Mouse (Mus musculus) CH12.LX (cell line): ENCODE data around the gene Pip4k2c. TPM values are rescaled to one million over a fixed set of nuclear protein-coding genes. Genes with fewer than 3 reads are reported as not detected.
A peak's percentile ranks its signal among the peaks of the same experiment; 100 is the strongest.

Experiments
- DNase-seq: peaks from one replicate; pipeline ENCODE4 v3.0.0-alpha.2; 2013; ENCODE audit errors: extremely low read depth
- H3K27ac ChIP-seq: 2 replicates; pipeline ENCODE4 v1.5.1; 2012; ENCODE audit warnings: low read depth, mild to moderate bottlenecking, control low read depth, moderate library complexity; ENCODE audit not compliant: insufficient read depth
- H3K27me3 ChIP-seq: replicated peaks from 2 replicates; pipeline ENCODE3; 2012; ENCODE audit warnings: inconsistent platforms
- H3K36me3 ChIP-seq, 2 experiments: replicated peaks in 1 of 2; 2 replicates each; pipeline versions ENCODE3 to v1.6.1; 2012; ENCODE audit warnings: inconsistent platforms in 1 of 2, low read length in 1 of 2, mild to moderate bottlenecking in 1 of 2, mixed read lengths in 1 of 2, moderate library complexity in 1 of 2; ENCODE audit not compliant: control insufficient read depth in 1 of 2, insufficient read depth in 1 of 2
- H3K4me1 ChIP-seq, 2 experiments: 2 replicates each; pipeline ENCODE4 v1.6.1; 2012; ENCODE audit warnings: inconsistent platforms in 1 of 2, moderate library complexity in 1 of 2; ENCODE audit not compliant: insufficient read depth in 2 of 2, control insufficient read depth in 1 of 2
- H3K4me2 ChIP-seq: 2 replicates; pipeline ENCODE4 v1.6.1; 2012; ENCODE audit warnings: low read depth, mild to moderate bottlenecking, control low read depth; ENCODE audit not compliant: poor library complexity, insufficient read depth, severe bottlenecking
- H3K4me3 ChIP-seq, 3 experiments: fragments of 150-350 bp in 1 of 3; sonication (generic) in 1 of 3; replicated peaks in 1 of 3; 2 replicates each; pipeline versions ENCODE3 to v1.5.1; 2011 to 2012; ENCODE audit warnings: low read depth in 2 of 3, low read length in 2 of 3, mild to moderate bottlenecking in 2 of 3, moderate library complexity in 2 of 3, control low read depth in 1 of 3, improper control_type of control experiment in 1 of 3, inconsistent platforms in 1 of 3, mixed read lengths in 1 of 3; ENCODE audit not compliant: poor library complexity in 1 of 3
- H3K79me2 ChIP-seq: replicated peaks from 2 replicates; pipeline ENCODE4 v1.6.1; 2012; ENCODE audit warnings: mild to moderate bottlenecking, moderate library complexity; ENCODE audit not compliant: control insufficient read depth, poor library complexity, insufficient read depth, severe bottlenecking; ENCODE audit errors: extremely low read depth
- H3K9ac ChIP-seq: 2 replicates; pipeline ENCODE4 v1.6.1; 2012; ENCODE audit warnings: low read depth, mild to moderate bottlenecking, control low read depth, moderate library complexity; ENCODE audit not compliant: insufficient read depth
- H3K9me3 ChIP-seq: replicated peaks from 2 replicates; pipeline ENCODE3; 2012; ENCODE audit warnings: low read length, inconsistent platforms, mixed read lengths
- CHD1 ChIP-seq: IDR thresholded peaks from 2 replicates; pipeline ENCODE4 v1.6.1; 2012; ENCODE audit warnings: low read depth, low read length, improper control_type of control experiment, inconsistent platforms
- CTCF ChIP-seq, 2 experiments: IDR thresholded peaks in 1 of 2; conservative IDR thresholded peaks in 1 of 2; 2 replicates each; pipeline ENCODE4 v1.5.1; 2011 to 2012; ENCODE audit warnings: low read depth in 2 of 2, low read length in 2 of 2, improper control_type of control experiment in 1 of 2, inconsistent platforms in 1 of 2, mild to moderate bottlenecking in 1 of 2, moderate library complexity in 1 of 2
- E2F4 ChIP-seq: IDR thresholded peaks from 2 replicates; pipeline ENCODE4 v1.6.1; 2011; ENCODE audit warnings: low read depth, low read length, improper control_type of control experiment; ENCODE audit not compliant: insufficient replicate concordance
- GABPA ChIP-seq: IDR thresholded peaks from 2 replicates; pipeline ENCODE4 v1.6.1; 2012; ENCODE audit warnings: low read depth, low read length, improper control_type of control experiment, inconsistent platforms; ENCODE audit not compliant: insufficient replicate concordance
- JUND ChIP-seq: conservative IDR thresholded peaks from 2 replicates; pipeline ENCODE4 v1.6.1; 2011; ENCODE audit warnings: low read depth, low read length, improper control_type of control experiment
- KAT2A ChIP-seq: IDR thresholded peaks from 2 replicates; pipeline ENCODE4 v1.6.1; 2012; ENCODE audit warnings: low read length, improper control_type of control experiment, inconsistent platforms; ENCODE audit not compliant: insufficient replicate concordance
- MAFK ChIP-seq: IDR thresholded peaks from 2 replicates; pipeline ENCODE4 v1.6.1; 2011; ENCODE audit warnings: low read length, improper control_type of control experiment; ENCODE audit not compliant: insufficient replicate concordance
- MAZ ChIP-seq: IDR thresholded peaks from 2 replicates; pipeline ENCODE4 v1.6.1; 2012; ENCODE audit warnings: low read depth, mild to moderate bottlenecking, inconsistent platforms, low read length, improper control_type of control experiment, moderate library complexity
- MYC ChIP-seq: IDR thresholded peaks from 2 replicates; pipeline ENCODE4 v1.6.1; 2011; ENCODE audit warnings: low read depth, mild to moderate bottlenecking, improper control_type of control experiment, low read length
- POLR2A ChIP-seq: IDR thresholded peaks from 2 replicates; pipeline ENCODE4 v1.6.1; 2011; ENCODE audit warnings: low read depth, mild to moderate bottlenecking, improper control_type of control experiment, low read length
- RAD21 ChIP-seq: IDR thresholded peaks from 2 replicates; pipeline ENCODE4 v1.6.1; 2011; ENCODE audit warnings: low read depth, mild to moderate bottlenecking, low read length, improper control_type of control experiment, moderate library complexity
- RCOR1 ChIP-seq: conservative IDR thresholded peaks from 2 replicates; pipeline ENCODE4 v1.6.1; 2012; ENCODE audit warnings: low read depth, mild to moderate bottlenecking, inconsistent platforms, low read length, improper control_type of control experiment
- SMC3 ChIP-seq: IDR thresholded peaks from 2 replicates; pipeline ENCODE4 v1.6.1; 2011; ENCODE audit warnings: low read depth, low read length, improper control_type of control experiment
- USF2 ChIP-seq: conservative IDR thresholded peaks from 2 replicates; pipeline ENCODE4 v1.6.1; 2011; ENCODE audit warnings: low read depth, low read length, improper control_type of control experiment
- dilution Hi-C: fragments of 300-500 bp; cut with MboI; formaldehyde crosslinking; loops from 2 replicates; pipeline ENCODE4 v1.14.3; 2020; ENCODE audit warnings: low sequenced_read_pairs; ENCODE audit not compliant: extremely low pct_unique_long_range_greater_than_20kb, extremely low pct_ligation_motif_present
- in situ Hi-C: fragments of 300-500 bp; cut with MboI; formaldehyde crosslinking; loops from 3 replicates; pipeline ENCODE4 v1.14.3; 2019; ENCODE audit warnings: low sequenced_read_pairs, low pct_ligation_motif_present, low pct_unique_long_range_greater_than_20kb, mixed read lengths
- polyA plus RNA-seq: library from polyadenylated mRNA; unstranded; fragments of >175 nt; gene quantifications from 2 replicates; pipeline ENCODE4 v1.2.1, GENCODE M21; 2012; ENCODE audit warnings: low read depth; ENCODE audit not compliant: insufficient read length
- total RNA-seq, 2 experiments: library from RNA; depleted of rRNA; stranded (reverse); fragments of 300-350 nt in 1 of 2; fragments of >200 nt in 1 of 2; gene quantifications; 2 replicates each; pipeline ENCODE4 v1.2.3; 2012 to 2014

The Pip4k2c gene
- total and polyA plus RNA-seq, 3 experiments, result 13.3 to 24.7 (median 22.7) TPM

DNA sequence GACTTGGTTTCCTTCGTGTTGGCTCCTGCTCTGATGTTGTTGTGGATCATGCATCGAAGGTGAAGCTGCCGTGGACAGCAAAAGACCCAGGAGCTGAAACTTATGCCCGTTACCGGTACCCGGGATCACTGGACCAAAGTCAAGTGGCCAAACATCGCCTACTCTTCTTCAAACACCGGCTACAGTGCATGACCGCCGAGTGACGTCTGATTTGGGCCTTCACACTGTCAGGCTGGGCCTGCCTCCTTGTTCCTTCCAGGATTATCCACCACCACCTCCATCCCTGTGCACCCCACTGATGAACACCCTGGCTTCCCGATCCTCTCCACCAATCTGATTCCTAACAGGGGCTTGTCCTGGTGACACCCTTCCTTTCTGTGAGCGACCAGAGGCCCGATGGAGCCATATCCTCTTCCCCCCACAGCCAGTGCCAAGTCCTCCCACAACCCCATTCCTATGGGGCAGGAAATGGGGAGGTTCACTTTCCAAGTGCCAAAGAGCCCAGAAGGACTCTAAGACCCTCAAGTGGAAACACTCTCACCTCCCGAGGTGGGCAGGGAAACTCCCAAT, 39.7 kb downstream of the Pip4k2c start:
- Histone ChIP-seq H3K27ac (no peak overlapping the region), H3K27me3 (peaks cover 32% of the 10 kb centered on the region), H3K4me1 (peaks cover 5 to 16% of the 10 kb centered on the region in 2 experiments; a peak in 3 of 4 replicates), H3K4me2 (no peak overlapping the region), H3K9me3 (peaks cover under 1% of the 10 kb centered on the region), H3K4me3 (no peak overlapping the region), H3K79me2 (no peaks in the 10 kb centered on the region; the same call in 1 of the 2 replicates), H3K9ac (no peak overlapping the region), H3K36me3 (peaks cover 0 to 14% of the 10 kb centered on the region in 2 experiments)
- dilution Hi-C loops (no loop called here), in situ Hi-C loops (no loop called here)
- DNase-seq, result no peak
- no peak for TF ChIP-seq MAFK
- TF ChIP-seq USF2, result no peak
- TF ChIP-seq GABPA, result no peak
- TF ChIP-seq E2F4, result no peak
- TF ChIP-seq CHD1, result no peak
- no peak for TF ChIP-seq RCOR1
- TF ChIP-seq, all 38 proteins: peak for 0

DNA sequence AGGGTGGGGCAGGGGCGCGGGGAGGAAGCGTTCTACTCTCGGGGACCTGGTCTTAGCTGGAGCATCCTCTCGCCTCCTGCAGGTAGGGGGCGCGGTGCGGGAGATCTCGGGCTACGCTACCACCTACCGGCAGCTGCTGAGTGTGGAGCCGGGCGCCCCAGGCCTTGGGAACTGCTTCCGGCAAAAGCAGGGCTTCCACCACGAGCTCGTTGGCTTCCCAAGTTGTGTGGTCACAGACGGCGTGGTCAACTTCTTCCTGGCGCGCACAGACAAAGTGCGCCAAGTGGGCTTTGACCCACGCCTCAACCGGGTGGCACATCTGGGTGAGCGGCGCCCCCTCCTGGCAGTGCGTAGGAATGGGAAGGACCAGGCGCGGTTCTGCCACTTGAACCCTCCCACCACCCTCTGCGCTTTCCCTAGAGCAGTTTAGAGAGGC, 40.5 kb downstream of the Pip4k2c start:
- H3K27me3 ChIP-seq, result peaks cover 26% of the 10 kb centered on the region
- DNase-seq, result peak; percentile 76

DNA sequence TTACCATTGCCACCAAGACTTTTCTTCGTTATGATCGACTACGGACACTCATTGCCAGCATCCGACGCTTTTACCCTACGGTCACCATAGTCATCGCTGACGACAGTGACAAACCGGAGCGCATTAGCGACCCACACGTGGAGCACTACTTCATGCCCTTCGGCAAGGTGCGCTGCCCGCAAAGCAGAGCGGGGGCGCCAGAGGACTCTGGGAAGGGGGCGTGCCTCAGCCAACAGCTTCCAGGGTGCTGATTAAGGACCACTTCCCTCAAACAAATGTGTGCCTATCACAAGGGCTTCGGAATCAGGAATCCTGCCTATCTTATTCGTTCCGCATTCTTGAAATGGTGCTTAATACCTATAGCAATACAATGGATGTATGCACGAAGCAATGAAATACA, 41.4 kb downstream of the Pip4k2c start:
- DNase-seq, result no peak
- peaks cover 17% of the 10 kb centered on the region for H3K9me3 ChIP-seq
- dilution Hi-C loops, result no loop called here
- no peak overlapping the region for H3K9ac ChIP-seq
- H3K36me3 ChIP-seq, result peaks cover 0 to 14% of the 10 kb centered on the region in 2 experiments
- no peak overlapping the region for H3K4me3 ChIP-seq
- H3K27ac ChIP-seq, result no peak overlapping the region
- peaks cover 25% of the 10 kb centered on the region for H3K27me3 ChIP-seq
- H3K4me1 ChIP-seq, result peaks cover 6 to 16% of the 10 kb centered on the region in 2 experiments
- TF ChIP-seq MYC (no peak), MAZ (no peak), CTCF (conservative IDR thresholded peaks at IDR 0.05 in 1 of 2, IDR thresholded peaks at IDR 0.05 in 1 of 2; ENCODE audit: low read depth in 2 of 2, low read length in 2 of 2) (peak in 1 of 2 experiments; percentile 32; a peak in 1 of 4 replicates), KAT2A (no peak), RAD21 (no peak)
- no peak overlapping the region for H3K4me2 ChIP-seq
- H3K79me2 ChIP-seq, result no peaks in the 10 kb centered on the region; the same call in 1 of the 2 replicates
- in situ Hi-C loops, result no loop called here

More for the DNA sequence above, 40.5 kb downstream of the Pip4k2c start:
- no peak for TF ChIP-seq JUND
- TF ChIP-seq SMC3, result peak; percentile 44
- TF ChIP-seq KAT2A, result no peak
- TF ChIP-seq RAD21, result peak; percentile 69
- TF ChIP-seq CTCF (conservative IDR thresholded peaks at IDR 0.05 in 1 of 2, IDR thresholded peaks at IDR 0.05 in 1 of 2; ENCODE audit: low read depth in 2 of 2, low read length in 2 of 2), result peak; percentile 30 to 83
- 0 out of 2 replicates have a peak, but pooled peaks have one; percentile 27 for TF ChIP-seq POLR2A
- peak; percentile 28; the same call in 1 of the 2 replicates for TF ChIP-seq MYC
- H3K27ac ChIP-seq, result no peak overlapping the region
- in situ Hi-C loops (no loop called here), dilution Hi-C loops (no loop called here)
- H3K4me1 ChIP-seq, result peaks cover 6 to 16% of the 10 kb centered on the region in 2 experiments
- no peaks in the 10 kb centered on the region; the same call in 1 of the 2 replicates for H3K79me2 ChIP-seq
- H3K36me3 ChIP-seq, result peaks cover 0 to 14% of the 10 kb centered on the region in 2 experiments
- peaks cover 9% of the 10 kb centered on the region for H3K9me3 ChIP-seq
- H3K4me2 ChIP-seq, result peak overlapping the region; percentile 46; the same call in 1 of the 2 replicates
- no peak overlapping the region for H3K9ac ChIP-seq
- H3K4me3 ChIP-seq, result peak overlapping the region; percentile 24 to 45 (median 38)
